Mouse (Mus musculus): ENCODE results near the gene Kbtbd4. TPM values are rescaled to one million over a fixed set of nuclear protein-coding genes. Genes with fewer than 3 reads are reported as not detected.

Kbtbd4 gene
- polyA plus RNA-seq, 1 experiment from 2014 or later, result 51.1 TPM

DNA sequence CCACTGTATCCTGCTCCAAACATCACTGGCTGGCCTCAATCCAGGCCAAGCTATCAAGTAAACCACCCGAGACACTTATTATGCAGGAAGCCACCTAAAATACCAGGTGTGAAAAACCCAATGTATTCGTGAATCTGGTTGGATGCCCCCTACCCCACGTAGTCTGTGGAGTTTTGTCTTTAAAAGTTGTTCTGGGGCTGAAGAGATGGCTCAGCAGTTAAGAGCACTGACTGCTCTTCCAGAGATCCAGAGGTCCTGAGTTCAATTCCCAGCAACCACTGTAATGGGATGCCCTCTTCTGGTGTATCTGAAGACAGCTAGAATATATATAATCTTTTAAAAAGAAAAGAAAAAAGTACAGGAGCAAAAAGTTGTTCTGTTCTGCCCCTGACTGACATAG, 33.8 kb downstream of the Kbtbd4 start:
- Histone ChIP-seq H3K27me3 (no peaks in the 10 kb centered on the region), H3K27ac (no peak overlapping the region), H3K4me2 (replicated peaks) (no peak overlapping the region), H3K9me3 (no peaks in the 10 kb centered on the region), H3K9ac (no peak overlapping the region), H3K36me3 (no peaks in the 10 kb centered on the region), H3K4me3 (no peak overlapping the region), H3K4me1 (peaks cover 20% of the 10 kb centered on the region)
- ATAC-seq (ENCODE audit: insufficient number of reproducible peaks, insufficient read depth, low FRiP score, low TSS enrichment), result no peak
- 75% methylated on average over 3 of the region's 3 CpGs for WGBS

DNA sequence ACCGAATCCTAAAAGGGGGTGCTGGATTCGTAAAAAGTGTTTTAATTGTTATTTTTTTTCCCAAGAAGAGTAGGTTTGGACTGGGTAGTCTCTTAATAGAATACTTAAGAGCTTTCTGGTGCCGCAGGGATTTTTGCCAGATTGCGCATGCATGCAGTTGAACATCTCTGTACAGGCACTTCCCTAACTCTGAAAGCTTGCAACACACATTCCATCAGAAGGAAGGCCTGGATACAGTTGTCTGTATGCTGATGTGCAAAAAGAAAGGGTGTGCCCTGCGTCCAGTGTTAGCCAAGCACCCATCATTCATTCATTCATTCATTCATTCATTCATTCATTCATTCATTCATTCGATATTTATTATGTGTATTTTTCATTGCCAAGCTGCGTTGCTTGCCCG, 35.2 kb downstream of the Kbtbd4 start:
- 54% methylated on average over 8 of the region's 8 CpGs for WGBS
- Histone ChIP-seq H3K36me3 (no peaks in the 10 kb centered on the region), H3K9ac (peak overlapping the region; percentile 97), H3K4me1 (peaks cover 20% of the 10 kb centered on the region), H3K27me3 (no peaks in the 10 kb centered on the region), H3K27ac (peak overlapping the region; percentile 97), H3K9me3 (no peaks in the 10 kb centered on the region), H3K4me2 (replicated peaks) (peak overlapping the region; percentile 66), H3K4me3 (peak overlapping the region; percentile 97)
- ATAC-seq (ENCODE audit: insufficient number of reproducible peaks, insufficient read depth, low FRiP score, low TSS enrichment), result no peak

DNA sequence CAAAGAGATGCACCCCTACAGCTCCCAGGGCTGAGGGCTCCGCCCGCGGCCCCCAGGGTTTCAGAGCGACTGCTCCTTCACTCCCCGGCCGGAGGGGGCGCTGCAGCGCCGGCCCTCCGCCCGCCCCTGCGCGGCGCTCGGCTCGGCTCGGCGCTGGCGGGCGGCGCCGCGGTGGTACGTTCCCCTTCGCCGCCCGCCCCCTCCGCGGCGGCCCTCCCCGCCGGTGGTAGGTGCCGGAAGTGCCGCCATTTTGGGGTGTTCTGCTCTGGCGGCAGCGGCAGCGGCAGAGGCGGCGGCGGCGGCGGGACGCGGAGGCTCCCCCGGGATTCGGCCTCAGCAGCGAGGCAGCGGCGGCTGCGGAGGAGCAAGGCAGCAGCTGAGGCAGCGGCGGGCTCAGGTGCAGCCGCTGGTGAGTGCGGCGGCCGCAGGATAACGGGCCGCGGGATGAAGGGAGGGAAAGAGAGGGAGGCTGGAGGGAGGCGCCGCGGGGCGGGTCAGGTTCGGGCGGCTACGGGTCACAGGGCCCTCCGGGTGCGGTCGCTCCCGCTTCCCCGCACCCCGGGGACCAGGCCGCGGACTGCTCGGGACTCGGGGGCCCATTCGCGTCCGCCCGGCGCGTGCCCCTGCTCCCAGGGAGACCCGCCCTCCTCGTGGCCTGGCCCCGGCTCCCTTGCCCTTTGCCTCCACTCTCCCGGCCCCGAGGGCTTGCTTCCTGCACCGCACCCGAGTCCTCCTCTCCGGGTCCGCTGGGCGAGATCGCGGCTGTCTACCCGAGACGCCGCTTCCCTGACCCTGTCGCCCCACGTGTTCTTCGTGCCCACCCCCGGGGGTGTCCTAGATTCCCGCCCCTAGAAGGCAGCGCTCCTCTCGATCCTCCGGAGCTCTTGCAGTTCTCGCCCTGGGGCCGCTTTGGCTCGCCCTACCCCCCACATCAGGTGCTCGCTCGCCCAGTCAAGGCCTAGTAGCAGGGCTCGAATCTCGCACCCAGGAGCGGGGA, 36.0 kb downstream of the Kbtbd4 start, which contains the start of gene Celf1:
Celf1 (plus strand) TSS at position 150 of the 997 bp plus-strand sequence.
- Histone ChIP-seq H3K9ac (peak within 1 kb of the TSS; percentile 97), H3K27me3 (no peaks in the 10 kb centered on the region), H3K36me3 (no peaks in the 10 kb centered on the region), H3K4me3 (peak within 1 kb of the TSS; percentile 97), H3K27ac (peak within 1 kb of the TSS; percentile 97), H3K4me1 (peaks cover 20% of the 10 kb centered on the region), H3K9me3 (no peaks in the 10 kb centered on the region), H3K4me2 (replicated peaks) (peak within 1 kb of the TSS; percentile 66)
- under 1% methylated on average over 93 of the region's 113 CpGs for WGBS
- ATAC-seq (ENCODE audit: insufficient number of reproducible peaks, insufficient read depth, low FRiP score, low TSS enrichment), result peak; percentile 95

DNA sequence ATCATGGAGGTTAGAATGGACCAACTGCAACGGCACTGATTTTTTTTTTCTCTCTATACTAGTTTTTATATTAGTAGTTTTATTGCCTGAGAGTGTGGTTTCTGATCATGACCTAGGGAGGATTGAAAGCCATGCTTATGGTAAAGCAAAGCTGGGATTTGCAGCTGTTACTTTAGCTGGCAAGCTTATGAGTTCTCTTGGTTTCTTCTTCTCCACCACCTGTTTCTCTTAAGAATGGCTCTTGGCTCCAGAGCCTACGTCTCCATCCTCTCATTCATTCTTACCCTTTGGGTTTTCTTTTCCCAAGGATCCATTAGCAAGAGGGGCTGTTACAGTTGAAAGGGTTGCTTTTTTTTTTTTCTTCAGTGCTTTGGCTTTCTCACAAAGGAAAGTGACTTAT, 37.2 kb downstream of the Kbtbd4 start:
- peaks cover 20% of the 10 kb centered on the region for H3K4me1 ChIP-seq
- 64% methylated on average over 2 of the region's 2 CpGs for WGBS
- H3K4me3 ChIP-seq, result peak overlapping the region; percentile 97
- H3K36me3 ChIP-seq, result no peaks in the 10 kb centered on the region
- no peak overlapping the region for H3K9ac ChIP-seq
- no peaks in the 10 kb centered on the region for H3K27me3 ChIP-seq
- H3K27ac ChIP-seq, result no peak overlapping the region
- H3K4me2 ChIP-seq (replicated peaks), result peak overlapping the region; percentile 66
- no peaks in the 10 kb centered on the region for H3K9me3 ChIP-seq
- no peak for ATAC-seq (ENCODE audit: insufficient number of reproducible peaks, insufficient read depth, low FRiP score, low TSS enrichment)

DNA sequence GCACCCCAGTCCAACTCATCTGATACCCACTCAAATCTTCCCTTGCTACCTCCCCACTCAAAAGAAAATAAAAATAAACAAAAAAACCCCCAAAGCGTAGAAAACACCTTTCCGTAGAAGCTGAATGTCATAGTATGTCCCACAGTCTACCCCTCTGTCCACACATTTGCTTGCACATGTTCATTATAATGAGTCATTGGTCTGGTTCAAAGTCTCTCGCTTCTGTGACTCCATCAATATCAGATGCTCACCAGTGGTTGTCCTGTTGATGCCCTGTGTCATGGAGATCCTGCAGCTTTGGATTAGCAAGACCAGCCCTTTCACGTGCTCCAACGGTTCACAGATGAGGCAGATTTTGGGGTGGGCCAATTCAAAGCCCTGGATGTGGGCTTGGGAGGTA, 45.6 kb downstream of the Kbtbd4 start:
- Histone ChIP-seq H3K4me3 (no peak overlapping the region), H3K27ac (no peak overlapping the region), H3K4me2 (replicated peaks) (no peak overlapping the region), H3K27me3 (no peaks in the 10 kb centered on the region), H3K9ac (no peak overlapping the region), H3K9me3 (no peaks in the 10 kb centered on the region), H3K36me3 (0 out of 2 replicates have a peak, but pooled peaks cover 2% of the 10 kb centered on the region), H3K4me1 (no peaks in the 10 kb centered on the region)
- no peak for ATAC-seq (ENCODE audit: insufficient number of reproducible peaks, insufficient read depth, low FRiP score, low TSS enrichment)
- WGBS, result 89% methylated on average over 5 of the region's 5 CpGs

DNA sequence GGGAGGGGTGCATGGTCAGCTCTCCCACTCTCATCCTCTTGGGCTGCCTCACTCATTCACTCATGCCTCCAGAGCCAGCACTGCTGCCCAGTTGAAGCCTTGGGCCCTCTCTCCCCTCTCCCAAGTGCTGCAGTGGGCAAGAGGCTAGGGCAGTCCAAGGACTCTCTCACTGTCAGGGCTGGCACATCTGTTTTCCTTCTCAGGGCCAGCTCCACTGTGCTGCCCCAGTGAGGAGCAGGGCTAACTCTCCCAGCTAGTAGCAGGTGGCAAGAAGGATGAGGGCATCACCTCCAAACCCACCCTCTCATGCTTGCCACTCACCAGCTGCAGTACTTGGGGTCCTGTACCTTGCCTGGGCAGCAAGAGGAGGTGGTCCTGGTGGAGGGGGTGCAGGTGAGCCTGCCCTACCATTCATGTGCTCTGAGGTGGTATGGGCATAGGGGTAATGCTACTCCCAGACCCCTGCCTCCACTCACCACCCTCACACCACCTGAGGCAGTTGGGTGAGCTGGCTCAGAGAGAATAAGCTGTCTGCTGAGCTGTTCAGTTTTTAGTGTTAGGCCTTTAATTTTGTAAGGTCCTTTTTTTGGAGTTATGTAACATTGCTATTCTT, 46.1 kb downstream of the Kbtbd4 start:
- 0 out of 2 replicates have a peak, but pooled peaks cover 2% of the 10 kb centered on the region for H3K36me3 ChIP-seq
- ATAC-seq (ENCODE audit: insufficient number of reproducible peaks, insufficient read depth, low FRiP score, low TSS enrichment), result peak; percentile 60
- H3K9me3 ChIP-seq, result no peaks in the 10 kb centered on the region
- no peak overlapping the region for H3K4me3 ChIP-seq
- H3K27me3 ChIP-seq, result no peaks in the 10 kb centered on the region
- H3K9ac ChIP-seq, result no peak overlapping the region
- H3K27ac ChIP-seq, result no peak overlapping the region
- H3K4me1 ChIP-seq, result no peaks in the 10 kb centered on the region
- H3K4me2 ChIP-seq (replicated peaks), result no peak overlapping the region

DNA sequence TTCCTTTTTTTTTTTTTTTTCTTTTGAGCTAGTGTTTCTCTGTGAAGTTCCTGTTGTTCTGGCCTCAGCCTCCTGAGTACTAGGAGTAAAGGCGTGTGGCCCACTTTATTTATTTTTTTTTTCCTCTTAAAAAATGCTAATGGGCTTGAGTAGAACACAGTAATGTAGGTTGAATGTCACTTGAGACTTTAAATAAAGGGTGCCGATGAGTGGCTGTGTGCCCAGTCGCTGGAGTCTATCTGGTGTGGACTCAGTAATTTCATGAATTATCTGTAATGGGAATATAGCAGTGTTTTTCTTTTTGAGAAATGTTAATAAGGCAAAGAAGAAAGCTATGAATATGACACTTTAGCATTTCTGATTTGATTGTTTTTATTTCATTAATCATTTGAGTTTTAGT, 48.9 kb downstream of the Kbtbd4 start:
- 0 out of 2 replicates have a peak, but pooled peaks cover 1% of the 10 kb centered on the region for H3K36me3 ChIP-seq
- no peaks in the 10 kb centered on the region for H3K9me3 ChIP-seq
- no peak overlapping the region for H3K9ac ChIP-seq
- H3K4me2 ChIP-seq (replicated peaks), result no peak overlapping the region
- no peaks in the 10 kb centered on the region for H3K4me1 ChIP-seq
- no peak overlapping the region for H3K27ac ChIP-seq
- WGBS, result 69% methylated on average over 3 of the region's 3 CpGs
- ATAC-seq (ENCODE audit: insufficient number of reproducible peaks, insufficient read depth, low FRiP score, low TSS enrichment), result no peak
- no peak overlapping the region for H3K4me3 ChIP-seq
- no peaks in the 10 kb centered on the region for H3K27me3 ChIP-seq

DNA sequence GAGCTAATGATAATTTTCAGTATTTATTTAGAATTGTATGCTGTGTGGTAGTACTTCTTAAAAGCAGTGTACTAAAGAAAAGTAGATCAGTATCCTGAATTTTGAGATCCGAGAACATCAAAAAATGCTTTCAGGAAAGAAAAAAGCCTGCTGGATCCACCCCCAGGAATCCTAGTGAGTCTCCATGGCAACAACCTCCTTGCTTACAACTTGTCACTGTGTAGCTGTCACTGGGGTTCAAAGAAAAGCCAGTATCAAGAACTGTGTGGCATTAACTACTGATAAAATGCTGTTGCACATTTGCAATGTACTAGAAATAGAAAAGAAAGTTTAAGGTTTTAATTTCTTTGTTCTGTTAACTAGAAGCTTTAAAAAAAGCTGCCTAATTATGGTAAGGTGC, 51.5 kb downstream of the Kbtbd4 start:
- Histone ChIP-seq H3K9ac (no peak overlapping the region), H3K36me3 (no peaks in the 10 kb centered on the region), H3K27ac (no peak overlapping the region), H3K4me2 (replicated peaks) (no peak overlapping the region), H3K27me3 (no peaks in the 10 kb centered on the region), H3K9me3 (no peaks in the 10 kb centered on the region), H3K4me1 (no peaks in the 10 kb centered on the region), H3K4me3 (no peak overlapping the region)
- WGBS, result 59% methylated on average over 1 of the region's 1 CpGs
- no peak for ATAC-seq (ENCODE audit: insufficient number of reproducible peaks, insufficient read depth, low FRiP score, low TSS enrichment)

DNA sequence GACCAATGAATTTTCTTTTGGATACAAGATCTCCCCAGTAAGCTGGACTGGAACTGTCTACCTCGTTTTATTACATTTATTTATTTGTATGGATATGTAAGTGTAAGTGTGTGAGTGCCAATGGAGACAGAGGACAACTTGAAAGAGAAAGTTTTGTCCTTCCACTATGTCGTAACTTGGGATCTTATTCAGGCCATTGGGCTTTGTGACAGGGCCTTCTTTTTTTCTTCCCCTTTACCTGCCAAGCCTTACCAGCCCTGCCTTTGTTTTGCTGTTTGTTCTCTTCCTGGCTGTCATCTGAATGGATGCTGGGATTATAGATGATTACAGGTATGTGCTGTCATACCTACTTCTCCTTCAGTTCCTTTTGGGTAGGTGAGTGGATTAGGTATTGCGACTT, 54.3 kb downstream of the Kbtbd4 start:
- 91% methylated on average over 3 of the region's 3 CpGs for WGBS
- Histone ChIP-seq H3K4me2 (replicated peaks) (no peak overlapping the region), H3K4me3 (no peak overlapping the region), H3K27me3 (no peaks in the 10 kb centered on the region), H3K9ac (no peak overlapping the region), H3K27ac (no peak overlapping the region), H3K4me1 (no peaks in the 10 kb centered on the region), H3K9me3 (no peaks in the 10 kb centered on the region), H3K36me3 (no peaks in the 10 kb centered on the region)
- ATAC-seq (ENCODE audit: insufficient number of reproducible peaks, insufficient read depth, low FRiP score, low TSS enrichment), result no peak

DNA sequence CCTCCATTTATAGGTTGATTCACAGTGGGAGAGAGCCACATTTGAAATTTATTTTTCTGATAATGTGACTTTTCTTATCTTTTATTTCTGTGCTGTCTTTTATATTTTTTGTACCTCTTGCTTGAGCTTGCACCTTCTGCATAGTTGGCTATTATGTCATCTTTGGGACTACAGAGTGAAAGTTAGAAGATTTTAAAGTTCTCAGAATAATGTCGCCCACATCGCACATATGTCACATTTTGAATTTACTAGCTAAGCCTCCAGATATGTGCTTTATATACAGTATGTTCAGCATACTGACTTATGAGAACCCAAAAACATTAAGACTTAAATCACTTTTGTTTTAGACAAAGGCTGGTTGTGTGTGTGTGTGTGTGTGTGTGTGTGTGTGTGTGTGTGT, 55.5 kb downstream of the Kbtbd4 start:
- H3K27ac ChIP-seq, result no peak overlapping the region
- H3K4me2 ChIP-seq (replicated peaks), result no peak overlapping the region
- ATAC-seq (ENCODE audit: insufficient number of reproducible peaks, insufficient read depth, low FRiP score, low TSS enrichment), result no peak
- no peaks in the 10 kb centered on the region for H3K36me3 ChIP-seq
- no peaks in the 10 kb centered on the region for H3K27me3 ChIP-seq
- H3K9ac ChIP-seq, result no peak overlapping the region
- WGBS, result 94% methylated on average over 2 of the region's 2 CpGs
- H3K9me3 ChIP-seq, result no peaks in the 10 kb centered on the region
- no peak overlapping the region for H3K4me3 ChIP-seq
- peaks cover 3% of the 10 kb centered on the region; the same call in 1 of the 2 replicates for H3K4me1 ChIP-seq

Data from embryonic facial prominence, embryonic 12.5 days (tissue).